Mouse (Mus musculus): Measurements from ENCODE around the gene 1700011L22Rik.

Gene 1700011L22Rik

DNA sequence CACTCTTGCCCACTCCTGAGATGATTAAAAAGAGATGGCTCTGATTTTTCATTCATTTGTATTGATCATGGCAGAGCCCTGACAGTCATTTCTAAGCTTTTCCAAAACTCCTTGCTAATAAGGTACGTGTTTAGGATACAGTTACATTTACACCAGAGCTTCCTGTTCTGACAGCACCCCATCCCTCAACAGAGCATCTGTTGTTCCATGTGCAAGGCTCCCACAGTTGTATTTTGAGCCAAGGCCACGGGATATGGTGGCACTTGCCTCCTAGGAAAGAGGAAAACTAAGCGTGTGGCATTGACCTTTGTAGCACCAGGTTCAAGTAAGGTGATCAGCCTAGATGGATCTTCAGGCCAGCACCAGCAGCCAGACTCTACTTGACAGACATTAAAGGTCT lies 83.1 kb downstream of the 1700011L22Rik start:
- no peak for DNase-seq (ENCODE audit: low read depth)

DNA sequence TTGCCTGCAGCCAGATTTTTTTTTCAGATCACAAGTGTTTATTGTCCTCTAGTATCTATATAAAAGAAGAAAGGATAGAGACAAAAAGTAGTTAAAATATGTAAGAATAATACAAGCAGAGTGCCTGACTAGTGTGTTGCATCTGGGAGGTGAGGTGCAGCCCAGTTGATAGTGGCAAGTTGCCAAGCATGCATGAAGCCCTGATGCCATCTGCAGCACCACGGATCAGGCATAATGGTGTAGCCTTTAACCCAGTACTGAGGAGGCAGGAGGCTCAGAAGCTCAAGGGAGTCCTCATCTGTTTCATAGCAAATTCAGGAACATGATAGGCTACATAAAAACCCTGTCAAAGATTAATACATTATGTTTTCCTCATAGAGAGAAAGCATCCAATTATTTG lies 84.0 kb downstream of the 1700011L22Rik start:
- DNase-seq (ENCODE audit: low read depth) = no peak

DNA sequence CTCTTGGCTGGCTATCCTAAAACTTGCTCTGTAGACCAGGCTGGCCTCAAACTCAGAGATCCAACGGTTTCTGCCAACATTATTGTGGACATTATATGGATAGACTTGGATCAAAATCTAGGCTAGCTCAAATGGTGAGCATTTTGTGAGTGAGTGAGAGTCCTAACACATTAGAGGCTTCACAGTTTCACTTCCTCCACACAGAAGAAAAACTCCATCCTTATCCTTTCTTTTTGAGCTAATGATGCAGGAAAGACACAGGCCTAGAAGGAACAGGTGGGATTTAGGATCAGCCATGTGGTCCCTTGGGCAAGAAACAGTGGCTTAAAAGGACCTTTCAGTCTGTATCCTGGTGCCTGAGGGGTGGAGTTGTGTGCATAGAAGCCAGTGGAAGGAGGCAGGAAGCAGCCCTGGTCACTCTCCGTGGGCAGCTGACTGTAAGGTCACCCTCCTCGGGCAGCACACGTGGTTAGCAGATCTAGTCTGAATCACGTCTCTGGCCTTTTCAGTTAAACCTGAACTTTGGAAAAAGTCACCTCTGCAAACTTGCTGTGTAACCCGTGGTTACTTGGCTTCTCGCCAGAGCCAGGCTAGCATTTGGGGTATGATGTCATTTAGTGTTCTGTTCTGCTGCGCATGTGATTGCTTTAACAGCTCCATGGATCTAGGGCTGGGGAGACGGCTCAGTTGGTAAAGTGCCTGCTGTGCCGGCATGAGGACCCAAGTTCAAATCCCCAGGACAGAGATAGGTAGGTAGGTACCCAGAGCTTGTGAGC lies 85.6 kb downstream of the 1700011L22Rik start:
- peak; percentile 53 for DNase-seq (ENCODE audit: low read depth)

DNA sequence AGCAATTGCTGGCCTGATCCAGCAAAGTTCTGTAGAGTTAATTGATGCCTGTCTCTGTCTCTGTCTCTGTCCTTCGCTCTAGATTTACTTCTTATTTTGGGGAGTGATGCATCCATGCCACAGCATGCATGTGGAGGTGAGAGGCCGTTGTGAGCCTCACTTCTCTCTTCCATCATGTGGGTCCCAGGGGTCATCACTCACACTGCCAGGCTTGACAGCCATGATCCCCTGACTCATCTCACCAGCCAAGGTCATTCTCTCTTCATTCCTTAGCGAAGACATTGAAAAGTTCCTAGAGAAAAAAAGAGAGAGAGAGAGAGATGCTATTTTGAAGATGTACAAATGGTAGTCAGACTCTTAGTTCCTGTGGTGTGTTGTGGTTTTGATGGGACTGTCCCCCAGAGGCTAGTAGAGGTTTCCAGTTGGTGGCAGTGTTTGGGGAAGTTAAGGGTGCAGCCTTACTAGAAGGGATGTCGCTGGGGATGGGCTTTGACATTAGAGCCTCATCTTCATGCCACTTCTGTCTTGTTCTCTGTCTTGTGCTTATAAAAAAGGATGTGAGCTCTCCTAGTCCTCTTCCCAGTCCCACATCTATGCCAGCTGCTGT lies 87.1 kb downstream of the 1700011L22Rik start:
- DNase-seq (ENCODE audit: low read depth) = peak; percentile 77

All from induced T-regulatory cell, adult 2 months (primary cell).